Mouse (Mus musculus) frontal cortex, adult (tissue): ENCODE results near the gene Amh.

ENCODE experiments used
- ATAC-seq: cut with Nextera tagmentation; 2 replicates; pipeline ENCODE4 v1.9.2; 2017; ENCODE audit warnings: mild to moderate bottlenecking, moderate library complexity, mixed read lengths; ENCODE audit not compliant: low TSS enrichment

Gene Amh

DNA sequence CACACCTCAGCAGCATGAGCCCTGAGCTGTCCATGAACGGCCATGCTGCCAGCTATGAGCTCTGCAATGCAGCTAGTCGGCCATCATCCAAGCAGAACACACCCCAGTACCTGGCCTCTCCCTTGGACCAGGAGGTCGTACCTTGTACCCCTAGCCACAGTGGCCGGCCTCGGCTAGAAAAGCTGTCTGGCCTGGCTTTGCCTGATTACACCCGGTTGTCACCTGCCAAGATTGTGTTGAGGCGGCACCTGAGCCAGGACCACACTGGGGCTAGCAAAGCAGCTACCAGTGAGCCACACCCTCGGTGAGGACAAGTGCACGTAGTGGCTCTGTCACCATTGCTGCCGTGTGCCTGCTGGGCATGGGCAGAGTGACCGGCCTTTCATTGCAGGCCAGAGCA is 19.1 kb upstream of the Amh start:
- no peak for ATAC-seq

DNA sequence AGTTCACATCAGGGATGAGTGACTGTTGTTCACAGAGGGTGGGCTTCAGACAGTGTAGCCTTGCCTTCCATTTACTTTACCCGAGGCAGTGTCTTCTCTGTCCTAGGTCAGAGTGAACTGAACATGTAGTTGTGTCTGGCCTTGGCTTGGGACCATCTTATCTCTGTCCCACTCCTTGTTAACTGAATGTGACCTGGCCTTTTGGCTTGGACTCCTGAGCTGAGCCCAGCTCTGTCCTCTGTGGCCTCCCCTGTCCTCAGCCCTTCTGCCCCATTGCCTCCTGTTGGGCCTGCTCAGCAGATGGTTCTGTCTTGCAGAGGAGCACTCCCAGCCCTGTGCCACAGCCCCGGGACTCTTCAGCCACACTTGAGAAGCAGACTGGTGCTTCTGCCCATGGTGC is 17.5 kb upstream of the Amh start:
- no peak for ATAC-seq

DNA sequence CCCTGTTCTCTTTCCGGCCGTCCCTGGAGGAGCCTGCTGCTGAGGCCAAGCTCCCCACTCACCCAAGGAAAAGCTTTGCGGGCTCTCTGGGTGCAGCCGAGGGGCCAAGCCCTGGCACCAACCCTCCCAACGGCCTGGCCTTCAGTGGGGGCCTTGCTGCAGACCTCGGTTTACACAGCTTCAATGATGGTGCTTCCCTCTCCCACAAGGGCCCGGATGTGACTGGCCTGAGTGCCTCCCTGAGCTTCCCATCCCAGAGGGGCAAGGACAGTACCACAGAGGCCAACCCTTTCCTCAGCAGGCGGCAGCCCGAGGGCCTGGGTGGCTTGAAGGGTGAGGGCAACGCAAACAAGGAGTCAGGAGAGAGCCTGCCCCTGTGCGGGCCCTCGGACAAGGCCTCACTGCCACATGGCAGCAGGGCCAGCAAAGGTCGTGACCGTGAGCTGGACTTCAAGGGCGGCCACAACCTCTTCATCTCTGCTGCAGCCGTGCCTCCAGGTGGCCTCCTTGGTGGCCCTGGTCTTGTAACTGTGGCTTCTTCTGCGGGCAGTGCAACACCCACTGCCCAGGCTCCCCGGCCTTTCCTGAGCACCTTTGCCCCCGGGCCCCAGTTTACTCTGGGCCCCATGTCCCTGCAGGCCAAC is 14.2 kb upstream of the Amh start:
- ATAC-seq = no peak

DNA sequence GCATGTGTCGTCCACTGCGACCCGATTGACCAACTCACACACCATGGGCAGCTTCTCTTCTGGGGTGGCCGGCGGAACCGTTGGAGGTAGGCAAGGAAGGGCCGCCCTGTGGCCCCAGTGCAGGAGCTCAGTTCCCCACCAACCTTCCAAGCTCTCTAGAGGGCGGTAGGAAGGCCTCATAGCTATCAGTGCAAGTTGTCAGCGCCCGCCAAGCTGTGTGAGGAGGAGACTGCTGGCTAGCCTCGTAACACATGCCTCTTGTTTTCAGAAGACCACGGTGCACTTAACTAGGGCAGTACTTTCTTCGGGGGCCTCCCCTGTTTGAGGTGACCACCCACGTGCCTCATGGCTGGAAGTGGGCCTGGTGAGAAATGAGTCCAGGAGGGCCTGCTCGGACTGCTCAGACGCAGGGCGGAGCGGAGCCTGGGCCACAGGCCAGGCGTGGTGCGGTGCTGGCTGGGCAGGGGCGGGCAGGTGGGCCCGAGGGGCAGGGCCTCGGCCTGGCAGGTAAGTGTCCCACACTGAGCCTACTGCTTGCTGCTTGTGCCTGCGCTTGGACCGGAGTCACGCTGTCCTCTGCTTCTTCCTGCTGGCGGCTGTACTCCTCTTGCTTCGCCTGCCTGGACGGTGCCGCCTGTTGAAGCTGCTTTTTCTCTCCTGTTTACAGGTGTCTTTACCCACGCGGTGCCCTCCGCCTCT is 13.4 kb upstream of the Amh start:
- peak; percentile 28; the same call in 1 of the 2 replicates for ATAC-seq

DNA sequence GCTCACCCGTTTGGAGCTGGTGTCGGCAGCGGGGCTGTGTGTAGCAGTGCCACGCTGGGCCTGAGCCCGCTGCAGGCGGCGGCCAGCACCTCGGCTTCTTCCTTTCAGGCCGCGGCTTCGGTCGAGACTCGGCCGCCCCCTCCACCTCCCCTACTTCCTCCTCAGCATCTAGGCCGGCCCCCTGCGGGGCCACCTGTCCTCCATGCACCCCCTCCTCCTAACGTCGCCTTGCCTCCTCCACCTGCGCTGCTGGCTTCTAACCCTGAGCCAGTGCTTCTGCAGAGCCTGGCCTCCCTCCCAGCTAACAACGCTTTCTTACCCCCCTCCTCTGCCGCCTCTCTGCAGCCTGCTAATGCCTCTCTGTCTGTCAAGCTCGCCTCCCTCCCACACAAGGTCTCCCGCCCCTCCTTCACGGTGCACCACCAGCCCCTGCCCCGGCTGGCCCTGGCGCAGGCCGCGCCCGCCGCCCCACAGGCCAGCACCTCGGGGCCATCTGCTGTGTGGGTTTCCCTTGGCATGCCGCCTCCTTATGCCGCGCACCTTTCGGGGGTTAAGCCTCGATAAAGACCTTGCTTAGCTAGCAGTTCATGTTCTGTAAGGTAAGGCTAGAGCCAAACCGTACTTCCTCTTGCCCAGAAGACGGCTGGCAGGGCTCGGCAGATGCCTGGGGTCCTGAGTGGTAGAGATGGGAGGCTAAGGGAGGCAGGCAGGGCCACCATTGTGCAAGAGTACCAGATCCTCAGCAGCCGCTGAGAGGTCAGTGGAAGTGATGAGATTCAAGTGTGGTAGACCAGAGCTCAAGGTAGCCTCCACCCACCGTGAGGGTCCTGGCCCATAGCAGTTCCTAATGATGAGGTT is 12.6 kb upstream of the Amh start:
- peak; percentile 36; the same call in 1 of the 2 replicates for ATAC-seq

DNA sequence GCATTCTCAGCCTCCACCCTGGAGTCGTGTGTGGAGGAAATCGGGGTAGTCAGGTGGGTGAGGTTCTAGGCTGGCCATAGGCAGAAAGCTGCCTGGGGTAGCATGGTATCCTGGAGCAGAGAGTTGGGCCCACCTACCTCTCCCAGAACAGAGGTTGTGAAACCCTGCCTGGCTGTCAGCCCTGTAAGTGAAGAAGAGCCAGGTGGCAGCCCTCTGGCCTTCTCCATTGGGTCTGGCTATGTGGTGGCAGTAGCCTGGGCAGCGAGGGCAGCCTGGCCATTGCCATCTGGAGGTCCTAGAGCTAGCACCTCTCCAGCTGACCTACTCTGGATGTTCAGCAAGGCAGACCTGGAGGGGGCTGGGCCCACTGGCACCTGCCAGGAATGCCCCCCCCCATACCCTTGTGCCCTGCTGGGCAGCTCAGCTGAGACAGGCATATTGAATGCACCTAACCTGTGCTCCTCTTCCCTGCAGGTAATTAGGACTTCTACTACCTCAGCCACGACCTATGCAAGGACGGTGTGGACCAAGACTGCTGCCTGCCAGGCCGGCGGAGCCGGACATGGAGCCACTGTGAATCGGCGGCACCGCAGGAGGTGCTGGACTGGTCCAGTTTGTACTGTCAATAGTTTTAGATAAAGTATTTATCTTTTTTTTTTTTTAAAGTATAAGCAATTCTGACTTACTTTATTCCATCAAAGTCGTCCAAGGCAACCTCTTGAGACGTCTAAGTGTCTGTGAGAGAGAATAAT is 11.8 kb upstream of the Amh start:
- no peak for ATAC-seq

DNA sequence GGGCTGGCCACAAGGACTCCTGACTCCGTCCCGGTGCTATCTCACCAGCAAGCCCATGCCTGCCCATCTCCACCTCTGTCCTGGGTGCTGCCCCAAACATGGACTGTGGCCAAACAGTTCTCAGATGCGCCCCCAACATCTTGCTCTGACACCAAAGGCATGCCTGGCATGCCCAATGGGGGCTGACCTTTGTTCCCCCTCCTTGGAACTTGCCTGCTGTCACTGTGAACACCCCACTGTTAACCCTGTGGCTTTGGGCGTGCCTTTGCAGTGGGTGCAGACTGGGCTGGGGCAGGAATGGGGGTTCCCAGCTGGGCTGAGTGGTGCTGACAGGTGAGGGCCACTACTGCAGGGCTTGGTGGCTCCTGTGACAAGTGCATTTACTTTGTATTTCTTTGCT is 11.2 kb upstream of the Amh start:
- ATAC-seq = no peak

DNA sequence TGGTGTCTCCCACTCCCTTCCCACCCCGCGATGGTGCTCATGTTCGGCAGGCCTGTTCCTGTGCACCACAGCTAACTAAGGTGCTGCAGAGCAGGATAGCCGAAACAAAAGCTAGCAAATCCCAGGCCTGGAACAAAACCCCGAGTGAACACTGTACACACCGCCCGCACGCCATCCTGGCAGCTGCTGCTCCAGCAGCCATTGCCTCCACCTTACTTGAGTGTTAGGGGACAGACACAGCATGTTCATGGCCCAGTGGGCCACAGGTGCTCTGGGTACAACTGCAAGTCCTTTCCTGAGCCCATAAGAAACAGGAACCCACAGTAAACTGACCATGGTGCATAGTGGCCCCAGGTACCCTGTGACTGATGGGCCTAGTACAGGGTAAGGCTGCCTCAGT is 10.3 kb upstream of the Amh start:
- ATAC-seq = no peak

DNA sequence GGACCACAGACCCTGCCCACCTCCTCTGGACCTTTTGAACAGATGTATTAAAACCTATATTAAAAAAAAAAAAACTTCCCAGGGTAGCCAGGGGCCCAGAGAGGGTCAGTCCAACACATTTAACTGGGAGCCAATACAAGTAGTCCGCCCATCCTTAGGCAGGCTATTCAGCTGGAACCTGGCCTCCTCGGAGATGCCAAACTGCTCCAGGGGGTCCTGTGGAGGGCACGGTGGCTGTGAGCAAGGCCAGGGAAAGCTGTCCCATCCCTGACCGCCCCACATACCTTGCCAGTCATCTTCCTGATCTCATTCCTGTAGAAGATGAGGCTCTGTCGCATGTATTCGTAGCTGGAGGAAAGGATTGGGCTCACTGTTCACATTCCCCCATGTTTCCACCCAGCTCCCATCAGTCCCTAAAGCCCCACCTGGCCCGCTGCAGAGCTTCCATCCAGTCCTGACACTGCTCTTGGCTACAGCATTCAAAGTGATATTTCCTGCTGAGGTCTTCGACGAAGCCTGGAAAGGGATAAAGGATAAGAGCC is 8.7 kb upstream of the Amh start:
- no peak for ATAC-seq

DNA sequence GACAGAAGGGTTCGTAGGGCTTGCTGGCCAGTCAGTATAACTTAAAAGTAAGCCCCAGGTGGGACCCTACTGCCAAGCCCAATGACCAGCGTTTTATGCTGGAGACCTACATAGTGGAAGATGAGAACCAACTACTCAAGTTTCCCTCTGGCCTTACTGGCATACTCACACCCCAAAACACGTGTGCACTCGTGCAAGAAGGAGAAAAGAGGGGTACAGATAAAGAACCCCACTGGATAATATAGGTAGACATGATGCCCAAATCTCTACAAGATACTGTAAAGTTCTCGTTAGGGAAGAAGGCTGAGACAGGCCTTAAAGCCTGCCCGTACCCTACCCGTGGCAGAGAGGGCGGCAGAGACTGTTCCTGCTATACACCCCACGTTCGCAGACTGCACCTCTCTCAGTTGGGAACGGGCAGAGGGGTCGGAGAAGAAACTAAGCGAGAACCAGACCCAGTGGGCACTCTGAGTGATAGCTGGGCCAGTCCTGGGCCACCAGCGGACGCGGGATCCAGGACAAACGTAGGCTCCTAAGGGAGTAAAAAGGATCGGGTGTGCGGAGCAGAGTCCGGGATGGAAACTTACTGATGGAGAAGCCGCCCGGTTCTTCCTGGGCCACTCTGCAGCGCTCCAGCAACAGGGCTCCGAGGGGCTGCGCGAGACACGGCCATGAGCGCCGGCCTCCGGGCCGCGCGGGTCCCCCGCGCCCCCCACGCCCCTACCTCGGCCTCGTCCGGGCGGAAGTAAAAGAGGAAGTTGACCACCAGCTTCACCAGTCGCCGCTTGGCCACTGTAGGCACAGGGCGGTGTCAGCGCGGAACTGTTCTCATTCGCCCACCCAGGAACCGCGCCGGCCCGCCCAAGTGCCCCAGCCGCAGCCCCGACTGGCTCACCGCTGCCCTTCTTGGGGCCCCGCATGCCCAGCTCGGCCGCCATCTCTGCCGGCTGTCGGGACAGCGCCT is 7.6 kb upstream of the Amh start:
- ATAC-seq = peak; percentile 28

DNA sequence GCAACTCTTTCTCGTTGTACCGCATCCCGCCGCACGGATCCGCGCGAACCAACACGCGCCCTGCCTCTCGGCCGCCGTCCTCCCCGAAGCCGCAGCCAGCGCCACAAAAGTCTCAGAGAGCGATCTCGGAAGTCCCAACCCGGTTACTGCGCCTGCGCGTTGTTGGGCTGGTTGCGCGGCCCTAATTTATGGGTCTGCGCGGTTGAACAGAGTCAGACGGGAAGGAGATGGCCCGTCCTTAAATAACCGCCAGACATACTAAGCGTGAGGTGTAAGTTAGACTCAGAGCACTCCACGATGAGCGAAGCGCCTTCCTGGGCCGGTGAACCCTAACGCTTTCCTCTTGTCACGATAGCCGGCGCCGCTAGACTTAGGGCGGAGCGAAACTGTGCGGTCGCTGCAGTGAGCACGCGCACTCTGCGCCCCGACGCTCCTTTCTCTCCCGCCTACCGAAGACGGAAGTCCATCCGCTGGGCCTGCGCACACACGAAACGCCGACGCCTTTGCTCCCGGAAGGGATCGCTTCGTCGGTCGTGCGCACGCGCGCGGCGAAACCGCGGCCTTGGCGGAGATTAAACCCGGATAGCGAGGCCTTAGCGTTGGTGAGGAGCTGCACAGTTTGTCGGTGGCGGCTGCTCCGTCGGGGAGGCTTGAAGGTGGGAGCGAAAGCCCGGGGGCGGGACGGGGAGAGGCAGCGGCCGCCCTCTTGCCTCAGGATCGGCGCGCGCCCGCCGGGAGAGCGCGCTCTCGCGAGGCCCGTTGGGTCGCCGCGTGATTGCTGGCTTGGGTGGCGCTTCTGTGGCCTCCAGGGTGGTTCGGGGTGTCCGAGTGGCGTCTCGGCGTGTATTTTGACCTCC is 6.7 kb upstream of the Amh start, which contains the start of the genes Sf3a2 and Plekhj1:
Gene Sf3a2 (plus strand): TSS at position 49 of the 857 bp plus-strand sequence.
Gene Plekhj1 (minus strand): TSS at position 477 of the 857 bp plus-strand sequence.
- ATAC-seq = peak; percentile 87

DNA sequence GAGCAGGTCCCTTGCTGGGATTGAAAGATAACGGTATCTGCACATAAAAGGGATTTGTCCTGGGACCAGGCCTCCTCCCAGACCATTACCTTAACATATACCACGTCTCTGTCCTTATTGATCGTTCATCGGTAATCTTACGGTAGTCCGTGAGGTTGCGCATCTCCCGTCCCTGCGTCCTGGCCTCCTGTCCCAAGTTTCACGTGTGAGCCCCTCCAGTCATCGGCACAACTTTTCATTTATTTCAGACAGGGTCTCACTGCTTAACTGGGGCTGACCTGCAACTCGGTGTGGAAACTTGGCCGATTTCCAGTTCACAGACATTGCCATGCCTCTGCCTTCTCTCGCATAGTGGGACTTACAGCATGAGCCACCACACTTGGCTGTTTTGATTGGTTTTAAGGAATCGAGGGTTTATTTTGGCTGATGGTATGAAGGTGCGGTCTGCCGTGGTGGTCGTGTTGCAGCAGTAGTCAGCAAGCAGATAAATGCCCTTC is 5.9 kb upstream of the Amh start:
- no peak for ATAC-seq

DNA sequence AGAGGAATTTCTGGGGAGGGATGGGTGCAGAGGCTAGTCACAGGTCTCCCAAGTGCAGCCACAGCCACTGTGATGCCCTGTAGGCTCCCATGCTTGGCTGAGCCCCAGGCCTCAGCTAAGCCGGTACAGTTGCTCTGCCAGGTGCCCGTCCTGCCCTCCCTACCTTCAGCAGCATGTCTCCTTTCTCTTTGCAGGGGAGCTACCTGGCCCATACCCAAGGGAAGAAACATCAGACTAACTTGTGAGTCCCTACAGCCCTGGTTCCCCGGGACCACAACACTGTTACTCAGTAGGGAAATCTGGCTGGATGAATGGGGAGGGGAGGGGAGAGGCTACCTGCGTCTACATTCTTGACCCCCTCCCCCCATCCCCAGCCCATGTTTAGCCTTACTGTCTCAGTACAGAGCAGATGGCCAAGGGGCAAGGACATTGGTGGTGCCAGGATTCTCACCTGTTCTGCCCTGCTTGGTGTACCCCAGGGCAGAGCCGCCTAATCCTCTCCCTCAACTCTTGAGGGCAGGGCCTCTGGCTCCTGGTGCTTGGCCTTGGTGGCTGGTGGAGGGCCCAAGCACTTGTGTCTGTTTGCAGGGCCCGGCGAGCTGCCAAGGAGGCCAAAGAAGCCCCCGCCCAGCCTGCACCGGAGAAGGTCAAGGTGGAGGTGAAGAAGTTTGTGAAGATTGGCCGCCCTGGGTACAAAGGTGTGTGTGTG is 2.7 kb upstream of the Amh start:
- ATAC-seq = no peak

DNA sequence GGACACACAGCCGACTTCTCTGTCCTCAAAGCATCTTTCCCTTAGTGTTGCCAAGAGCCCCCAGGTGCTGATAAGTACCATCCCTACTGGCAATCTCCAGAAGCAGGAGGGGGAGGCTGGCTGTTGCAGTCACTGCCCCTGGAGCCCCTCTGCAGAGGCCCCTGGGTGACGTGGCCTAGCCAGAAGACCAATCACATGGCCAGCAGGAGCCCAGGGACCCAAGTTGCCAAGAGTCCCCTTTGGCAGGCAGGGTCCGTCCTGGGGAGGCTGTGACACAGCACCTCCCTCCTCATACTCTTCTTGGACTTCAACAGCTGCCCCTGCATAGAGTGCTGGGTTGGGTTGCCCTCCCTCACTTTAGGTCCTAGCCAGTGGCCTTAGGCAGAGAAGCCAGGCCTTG is 2.0 kb upstream of the Amh start:
- ATAC-seq = no peak

DNA sequence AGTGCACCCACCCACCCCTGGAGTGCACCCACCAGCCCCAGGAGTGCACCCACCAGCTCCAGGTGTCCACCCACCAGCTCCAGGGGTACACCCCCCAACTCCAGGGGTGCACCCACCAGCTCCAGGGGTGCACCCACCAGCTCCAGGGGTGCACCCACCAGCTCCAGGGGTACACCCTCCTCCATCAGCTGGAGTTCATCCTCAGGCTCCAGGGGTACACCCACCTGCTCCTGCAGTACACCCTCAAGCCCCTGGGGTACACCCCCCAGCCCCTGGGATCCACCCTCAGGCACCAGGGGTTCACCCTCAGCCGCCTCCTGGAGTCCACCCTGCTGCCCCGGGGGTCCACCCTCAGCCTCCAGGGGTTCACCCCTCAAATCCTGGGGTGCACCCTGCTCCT is 703 bp upstream of the Amh start:
- no peak for ATAC-seq

DNA sequence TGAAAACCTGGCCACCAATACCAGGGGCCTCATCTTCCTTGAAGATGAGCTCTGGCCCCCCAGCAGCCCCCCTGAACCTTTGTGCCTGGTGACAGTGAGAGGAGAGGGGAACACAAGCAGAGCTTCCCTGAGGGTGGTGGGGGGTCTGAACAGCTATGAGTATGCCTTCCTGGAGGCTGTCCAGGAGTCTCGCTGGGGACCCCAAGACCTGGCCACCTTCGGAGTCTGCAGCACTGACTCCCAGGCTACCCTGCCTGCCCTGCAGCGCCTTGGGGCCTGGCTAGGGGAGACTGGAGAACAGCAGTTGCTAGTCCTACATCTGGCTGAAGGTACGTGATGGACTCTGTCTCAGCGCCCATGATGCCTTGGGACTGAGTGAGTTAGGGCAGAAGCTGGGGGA is 279 bp downstream of the Amh start:
- no peak for ATAC-seq

DNA sequence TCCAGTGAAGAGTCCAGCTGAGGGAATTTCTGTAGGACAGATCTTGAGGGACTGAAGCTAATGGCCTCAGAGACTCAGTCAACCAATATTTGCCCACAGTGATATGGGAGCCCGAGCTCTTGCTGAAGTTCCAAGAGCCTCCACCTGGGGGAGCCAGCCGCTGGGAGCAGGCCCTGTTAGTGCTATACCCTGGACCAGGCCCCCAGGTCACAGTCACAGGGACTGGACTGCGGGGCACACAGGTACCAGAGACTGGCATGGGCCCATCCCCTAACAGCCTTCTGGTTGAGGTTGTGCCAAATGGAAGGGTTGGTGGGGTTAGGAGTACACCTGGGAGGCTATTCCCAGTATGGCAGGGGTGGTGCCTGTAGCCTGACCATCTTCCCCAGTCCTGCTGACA is 882 bp downstream of the Amh start:
- peak; percentile 35; the same call in 1 of the 2 replicates for ATAC-seq

DNA sequence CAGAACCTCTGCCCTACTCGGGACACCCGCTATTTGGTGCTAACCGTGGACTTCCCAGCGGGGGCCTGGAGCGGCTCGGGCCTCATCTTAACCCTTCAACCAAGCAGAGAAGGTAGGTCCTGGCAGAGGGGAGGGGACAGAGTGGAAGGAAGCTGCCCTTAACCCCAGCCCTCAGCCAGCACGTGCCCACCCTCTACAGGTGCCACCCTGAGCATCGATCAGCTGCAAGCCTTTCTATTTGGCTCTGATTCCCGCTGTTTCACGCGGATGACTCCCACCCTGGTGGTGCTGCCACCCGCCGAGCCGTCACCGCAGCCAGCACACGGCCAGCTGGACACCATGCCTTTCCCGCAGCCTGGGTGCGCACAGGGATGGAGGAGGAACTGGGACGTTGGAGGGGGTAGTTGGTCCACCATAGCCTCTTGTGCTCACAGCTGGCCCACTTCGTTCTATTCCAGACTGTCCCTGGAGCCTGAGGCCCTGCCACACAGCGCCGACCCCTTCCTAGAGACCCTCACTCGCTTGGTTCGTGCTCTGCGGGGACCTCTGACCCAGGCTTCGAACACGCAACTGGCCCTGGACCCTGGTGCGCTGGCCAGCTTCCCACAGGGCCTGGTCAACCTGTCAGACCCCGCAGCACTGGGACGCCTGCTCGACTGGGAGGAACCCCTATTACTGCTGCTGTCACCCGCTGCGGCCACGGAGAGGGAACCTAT is 1.5 kb downstream of the Amh start:
- peak; percentile 10; the same call in 1 of the 2 replicates for ATAC-seq
